Mouse (Mus musculus): Measurements from ENCODE around the gene Prkcb. TPM values are rescaled to one million over a fixed set of nuclear protein-coding genes. Genes with fewer than 3 reads are reported as not detected.

The Prkcb gene
- 5.6 and 6.2 TPM in 2 replicates for polyA plus RNA-seq (2012; rRNA removed)

GRCm38 (mm10) chr7:122288605-122289242, at the start of gene Prkcb:
Gene Prkcb (plus strand): TSS chr7:122288751.

GRCm38 (mm10) chr7:122670442-122670872, 381.9 kb downstream of the Prkcb start, which contains the start of gene Cacng3:
Gene Cacng3 (plus strand): TSS chr7:122670492.

Other genes with a start within 250 kb of the Prkcb start
- gene Ubfd1, start 221.6 kb upstream of the Prkcb start, polyA plus RNA-seq (2012; rRNA removed), result 11.9 and 12.6 TPM in 2 replicates
- gene Ears2, start 221.5 kb upstream of the Prkcb start, polyA plus RNA-seq (2012; rRNA removed), result 6.4 and 7.1 TPM in 2 replicates
- gene Ndufab1, start 186.9 kb upstream of the Prkcb start, polyA plus RNA-seq (2012; rRNA removed), result 75.8 and 95.0 TPM in 2 replicates
- 4.6 and 5.0 TPM in 2 replicates for gene Palb2, start 155.8 kb upstream of the Prkcb start, polyA plus RNA-seq (2012; rRNA removed)
- gene Dctn5, start 155.7 kb upstream of the Prkcb start, polyA plus RNA-seq (2012; rRNA removed), result 37.4 and 37.7 TPM in 2 replicates
- 24.3 and 26.6 TPM in 2 replicates for gene Plk1, start 129.3 kb upstream of the Prkcb start, polyA plus RNA-seq (2012; rRNA removed)
- gene Ern2, start 102.5 kb upstream of the Prkcb start, polyA plus RNA-seq (2012; rRNA removed), result 0.01 TPM in 2 replicates
- 4.4 and 5.4 TPM in 2 replicates for gene Chp2, start 69.3 kb upstream of the Prkcb start, polyA plus RNA-seq (2012; rRNA removed)

All from liver, embryonic 18 days (tissue).